In genomic region chr11:106544133-106544532, GRCm38 (mm10) we compare ENCODE assay signal across 22 mouse cellular contexts. TPM values are rescaled to one million over a fixed set of nuclear protein-coding genes. Genes with fewer than 3 reads are reported as not detected.
DNase-seq lines count a peak whose midpoint lies in the region; ATAC-seq lines count a peak whose summit lies in the region.
"Had no signal": no experiment of that assay in that cellular context is flagged by ENCODE, and none has a peak within 500 bp of the region (broad histone marks: within the 10 kb centered on the region; RNA-seq: fewer than 3 reads in every experiment).

No protein-coding gene starts in this region.

- H3K4me3 ChIP-seq in midbrain, embryonic 13.5 days (replicated peaks): no peak overlapping the region
- H3K4me3 ChIP-seq in midbrain, embryonic 15.5 days: no peak overlapping the region
- no peak overlapping the region for H3K4me3 ChIP-seq in limb, embryonic 10.5 days
- H3K4me3 ChIP-seq: forebrain, embryonic 13.5 days; heart, adult 2 months; heart, embryonic 13.5 days; left cerebral cortex, adult 2 months had no signal

- no peaks in the 10 kb centered on the region for H3K27me3 ChIP-seq in midbrain, embryonic 13.5 days
- no peaks in the 10 kb centered on the region for H3K27me3 ChIP-seq in midbrain, embryonic 15.5 days (replicated peaks)
- no peaks in the 10 kb centered on the region for H3K27me3 ChIP-seq in limb, embryonic 10.5 days (ENCODE audit: low read depth, poor library complexity, severe bottlenecking)
- H3K27me3 ChIP-seq: forebrain, embryonic 13.5 days; heart, embryonic 13.5 days had no signal

- H3K4me1 ChIP-seq in midbrain, embryonic 13.5 days (replicated peaks): peaks cover 3% of the 10 kb centered on the region; the same call in 1 of the 2 replicates
- H3K4me1 ChIP-seq in midbrain, embryonic 15.5 days: no peaks in the 10 kb centered on the region
- peaks cover 16% of the 10 kb centered on the region for H3K4me1 ChIP-seq in limb, embryonic 10.5 days
- H3K4me1 ChIP-seq: forebrain, embryonic 13.5 days had no signal

- H3K9ac ChIP-seq in midbrain, embryonic 13.5 days (replicated peaks): no peak overlapping the region
- no peak overlapping the region for H3K9ac ChIP-seq in midbrain, embryonic 15.5 days
- H3K9ac ChIP-seq: forebrain, embryonic 13.5 days; heart, embryonic 13.5 days had no signal

- H3K9me3 ChIP-seq in midbrain, embryonic 13.5 days: no peaks in the 10 kb centered on the region
- no peaks in the 10 kb centered on the region for H3K9me3 ChIP-seq in midbrain, embryonic 15.5 days
- H3K9me3 ChIP-seq in limb, embryonic 10.5 days (replicated peaks): no peaks in the 10 kb centered on the region
- H3K9me3 ChIP-seq: forebrain, embryonic 13.5 days; heart, embryonic 13.5 days had no signal

- no peak for ATAC-seq in midbrain, embryonic 13.5 days
- no peak for ATAC-seq in midbrain, embryonic 15.5 days (replicated peaks)
- ATAC-seq: forebrain, embryonic 13.5 days; lung, postnatal 0 days had no signal

- WGBS in midbrain, embryonic 13.5 days: 88% methylated on average over 11 of the region's 11 CpGs
- WGBS in midbrain, embryonic 15.5 days: 76% methylated on average over 11 of the region's 11 CpGs
- 95% methylated on average over 11 of the region's 11 CpGs for WGBS in limb, embryonic 10.5 days

- peak overlapping the region; percentile 56 for H3K27ac ChIP-seq in midbrain, embryonic 13.5 days
- no peak overlapping the region for H3K27ac ChIP-seq in midbrain, embryonic 15.5 days
- peak overlapping the region; percentile 32; the same call in 1 of the 2 replicates for H3K27ac ChIP-seq in limb, embryonic 10.5 days
- H3K27ac ChIP-seq: forebrain, embryonic 13.5 days; heart, adult 2 months; heart, embryonic 13.5 days; left cerebral cortex, adult 2 months; macrophage had no signal

- H3K4me2 ChIP-seq in midbrain, embryonic 13.5 days (replicated peaks): no peak overlapping the region
- no peak overlapping the region for H3K4me2 ChIP-seq in midbrain, embryonic 15.5 days
- H3K4me2 ChIP-seq: forebrain, embryonic 13.5 days; heart, embryonic 13.5 days had no signal

- peak; percentile 57 to 61 for DNase-seq in B cell, adult 2 months
- DNase-seq in limb, embryonic 10.5 days (ENCODE audit: low spot score): no peak
- peak; percentile 66 to 68 for DNase-seq in spleen, postnatal 36 days (ENCODE audit: low spot score in 2 of 2)
- DNase-seq in lung, adult 18-20 months: no peak
- no peak for DNase-seq in embryo, embryonic 11 days
- DNase-seq: adrenal gland, postnatal 36 days; cerebellum, adult 11 months; cerebellum, postnatal 10 days; gastrocnemius, postnatal 36 days; heart, adult 2 months; heart, postnatal 14 days; kidney, adult 18-20 months; kidney, postnatal 4 days; right cerebral cortex, adult 18-20 months; right cerebral cortex, postnatal 4 days had no signal

- H3K36me3 ChIP-seq in midbrain, embryonic 13.5 days: peaks cover 52% of the 10 kb centered on the region
- H3K36me3 ChIP-seq in midbrain, embryonic 15.5 days (replicated peaks): peaks cover 11% of the 10 kb centered on the region
- peaks cover 45% of the 10 kb centered on the region for H3K36me3 ChIP-seq in limb, embryonic 10.5 days

RNA-seq across cellular contexts. Expression of gene Ern1, which starts 56.5 kb away (rescaled TPM):
- polyA plus RNA-seq in midbrain, embryonic 13.5 days (2015; fragmentation: Nextera tagmentation; extraction: Ambion mirVana): 6.5 and 6.7 TPM in 2 replicates
- polyA plus RNA-seq in midbrain, embryonic 15.5 days (2015; fragmentation: Nextera tagmentation; extraction: Ambion mirVana): 6.0 and 7.6 TPM in 2 replicates
- polyA plus RNA-seq in limb, embryonic 10.5 days (2016; fragmentation: Nextera tagmentation; extraction: Ambion mirVana): 7.4 and 8.2 TPM in 2 replicates

Comparison
In these comparisons a context has a peak if more than half of its experiments do, and no peak if none do; other contexts are left out.
1. DNase-seq: peak in B cell, adult 2 months (2 of 2) and spleen, postnatal 36 days (2 of 2); none in limb, embryonic 10.5 days (single experiment), lung, adult 18-20 months (0 of 2) and embryo, embryonic 11 days (single experiment).